Mouse (Mus musculus) myocyte (in vitro differentiated cells): ENCODE data around the gene Zfp750. TPM values are rescaled to one million over a fixed set of nuclear protein-coding genes. Genes with fewer than 3 reads are reported as not detected.

Source experiments
- H3K27me3 ChIP-seq: one replicate; pipeline ENCODE4 v1.6.1; 2011; ENCODE audit not compliant: control insufficient read depth, insufficient read depth, insufficient read length
- H3K36me3 ChIP-seq: one replicate; pipeline ENCODE4 v1.6.1; 2011; ENCODE audit not compliant: control insufficient read depth, insufficient read depth
- H3K4me2 ChIP-seq: one replicate; pipeline ENCODE4 v1.6.1; 2011; ENCODE audit warnings: low read depth, control low read depth
- H3K4me3 ChIP-seq: one replicate; pipeline ENCODE4 v1.5.1; 2011; ENCODE audit warnings: mild to moderate bottlenecking, control low read depth, moderate library complexity
- H3K79me2 ChIP-seq: one replicate; pipeline ENCODE4 v1.6.1; 2011; ENCODE audit not compliant: control insufficient read depth, insufficient read depth
- H3ac ChIP-seq: one replicate; pipeline ENCODE4 v1.6.1; 2011; ENCODE audit not compliant: control insufficient read depth, insufficient read length
- CEBPB ChIP-seq: IDR thresholded peaks from 2 replicates; pipeline ENCODE4 v1.6.1; 2011; ENCODE audit warnings: mild to moderate bottlenecking, moderate library complexity; ENCODE audit not compliant: poor library complexity, insufficient read depth, severe bottlenecking
- E2F4 ChIP-seq: IDR thresholded peaks from one replicate; pipeline ENCODE4 v1.6.1; 2011; ENCODE audit warnings: mild to moderate bottlenecking, control low read depth, moderate library complexity; ENCODE audit not compliant: insufficient read depth
- MAX ChIP-seq: IDR thresholded peaks from one replicate; pipeline ENCODE4 v1.6.1; 2011; ENCODE audit warnings: low read depth, mild to moderate bottlenecking, control low read depth
- MYOD1 ChIP-seq, 3 experiments: IDR thresholded peaks; one replicate each; pipeline ENCODE4 v1.6.1; 2011; ENCODE audit warnings: control low read depth in 2 of 3, low read depth in 2 of 3, mild to moderate bottlenecking in 2 of 3, moderate library complexity in 1 of 3; ENCODE audit not compliant: insufficient read length in 2 of 3, control insufficient read depth in 1 of 3
- MYOG ChIP-seq, 3 experiments: IDR thresholded peaks; one replicate each; pipeline ENCODE4 v1.6.1; 2011; ENCODE audit warnings: control low read depth in 2 of 3, low read depth in 2 of 3, mild to moderate bottlenecking in 2 of 3; ENCODE audit not compliant: insufficient read length in 2 of 3, control insufficient read depth in 1 of 3, insufficient read depth in 1 of 3
- POLR2A ChIP-seq: IDR thresholded peaks from one replicate; pipeline ENCODE4 v1.6.1; 2011; ENCODE audit warnings: low read depth, mild to moderate bottlenecking, control low read depth, moderate library complexity; ENCODE audit not compliant: insufficient read length
- POLR2AphosphoS2 ChIP-seq: IDR thresholded peaks from one replicate; pipeline ENCODE4 v1.6.1; 2011; ENCODE audit warnings: low read depth, control low read depth; ENCODE audit not compliant: insufficient read length
- REST ChIP-seq: IDR thresholded peaks from one replicate; pipeline ENCODE4 v1.6.1; 2011; ENCODE audit warnings: mild to moderate bottlenecking, control low read depth, moderate library complexity; ENCODE audit not compliant: insufficient read depth, insufficient read length
- SRF ChIP-seq: IDR thresholded peaks from one replicate; pipeline ENCODE4 v1.6.1; 2011; ENCODE audit warnings: low read depth; ENCODE audit not compliant: control insufficient read depth, insufficient read length
- TCF12 ChIP-seq: IDR thresholded peaks from one replicate; pipeline ENCODE4 v1.6.1; 2011; ENCODE audit warnings: mild to moderate bottlenecking, control low read depth; ENCODE audit not compliant: poor library complexity, insufficient read depth, severe bottlenecking
- TCF3 ChIP-seq: IDR thresholded peaks from one replicate; pipeline ENCODE4 v1.6.1; 2011; ENCODE audit warnings: low read depth, control low read depth; ENCODE audit not compliant: insufficient read length
- USF1 ChIP-seq: IDR thresholded peaks from one replicate; pipeline ENCODE4 v1.6.1; 2011; ENCODE audit warnings: low read depth, mild to moderate bottlenecking, control low read depth, moderate library complexity
- polyA plus RNA-seq: library from polyadenylated mRNA; unstranded; fragments of >200 nt; fragmentation: generic; extraction: Trizol; gene quantifications from one replicate; pipeline ENCODE4 v1.2.1, GENCODE M21; 2012; ENCODE audit warnings: missing spikeins

Zfp750 gene
- polyA plus RNA-seq, 1 experiment: 0.66 TPM

DNA sequence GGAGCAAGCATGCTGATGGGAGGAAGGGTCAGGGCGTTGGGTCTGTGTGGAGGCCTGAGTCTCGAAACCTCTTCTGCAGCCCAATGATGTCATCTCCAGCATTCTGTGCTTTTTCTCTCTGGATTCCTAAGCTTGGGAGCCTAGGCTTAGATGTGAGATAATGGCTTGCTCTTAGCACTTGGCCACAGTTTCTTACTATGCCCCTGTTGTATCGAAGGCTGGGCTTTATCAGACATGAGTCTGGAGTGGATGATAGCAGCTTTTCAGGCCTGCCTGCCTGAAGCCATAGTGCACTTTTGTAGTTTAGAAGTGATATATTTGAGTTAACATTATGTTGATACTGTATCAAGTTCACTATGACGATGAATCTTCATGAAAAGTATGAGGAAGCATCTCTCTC lies 17.6 kb downstream of the Zfp750 start:
- no peaks in the 10 kb centered on the region for H3K79me2 ChIP-seq
- H3K36me3 ChIP-seq: peaks cover 5% of the 10 kb centered on the region
- peak overlapping the region; percentile 46 for H3K4me2 ChIP-seq
- no peak overlapping the region for H3ac ChIP-seq
- TF ChIP-seq TCF12 (no peak), USF1 (no peak)
- no peak overlapping the region for H3K4me3 ChIP-seq
- H3K27me3 ChIP-seq: no peaks in the 10 kb centered on the region

DNA sequence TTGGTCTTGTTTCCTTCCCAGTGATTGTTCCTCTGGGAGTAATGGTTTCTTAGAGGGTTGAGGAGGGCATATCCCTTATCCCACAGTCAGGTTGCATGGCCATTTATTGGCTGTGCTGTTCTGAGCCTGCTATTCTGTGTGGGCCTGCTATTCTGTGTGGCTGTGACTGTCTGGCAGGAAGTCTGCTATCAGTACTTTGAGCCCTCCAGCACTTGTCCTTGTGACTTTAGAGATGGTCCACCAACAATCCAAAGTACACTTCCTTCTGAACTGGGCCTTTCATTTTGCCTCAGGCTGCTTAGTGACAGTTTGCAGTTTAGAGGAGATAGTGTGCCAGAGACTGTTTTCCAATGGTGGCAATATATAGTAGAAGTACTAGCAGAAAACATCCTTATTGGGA lies 18.5 kb downstream of the Zfp750 start:
- no peak overlapping the region for H3K4me2 ChIP-seq
- H3ac ChIP-seq: no peak overlapping the region
- H3K27me3 ChIP-seq: no peaks in the 10 kb centered on the region
- no peak for TF ChIP-seq MYOD1 (IDR thresholded peaks at IDR 0.05; ENCODE audit: control insufficient read depth in 1 of 3, insufficient read length in 2 of 3, low read depth in 2 of 3)
- TF ChIP-seq MAX: no peak
- H3K36me3 ChIP-seq: peaks cover 1% of the 10 kb centered on the region
- H3K4me3 ChIP-seq: no peak overlapping the region
- no peaks in the 10 kb centered on the region for H3K79me2 ChIP-seq

DNA sequence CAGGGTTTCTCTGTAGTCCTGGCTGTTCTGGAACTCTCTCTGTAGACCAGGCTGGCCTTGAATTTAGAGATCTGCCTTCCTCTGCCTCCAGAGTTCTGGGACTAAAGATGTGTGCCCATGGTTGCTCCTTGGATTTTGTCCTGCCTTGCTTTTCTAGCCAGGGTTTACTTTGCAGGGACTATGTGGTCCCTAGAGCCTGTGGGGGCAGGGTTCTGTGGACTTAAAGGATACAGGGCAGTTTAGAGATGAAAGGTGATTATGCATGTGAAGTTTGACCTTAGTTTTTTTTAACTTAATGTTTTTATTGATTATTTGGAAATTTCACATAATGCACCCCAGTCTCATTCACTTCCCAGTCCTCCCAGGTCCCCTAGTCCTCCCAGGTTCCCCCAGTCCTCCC lies 28.5 kb downstream of the Zfp750 start:
- no peaks in the 10 kb centered on the region for H3K79me2 ChIP-seq
- TF ChIP-seq CEBPB (no peak), POLR2A (no peak), POLR2AphosphoS2 (no peak), MYOD1 (IDR thresholded peaks at IDR 0.05; ENCODE audit: control insufficient read depth in 1 of 3, insufficient read length in 2 of 3, low read depth in 2 of 3) (no peak), SRF (no peak), REST (no peak), TCF12 (no peak), E2F4 (no peak), MYOG (IDR thresholded peaks at IDR 0.05; ENCODE audit: control insufficient read depth in 1 of 3, insufficient read depth in 1 of 3, insufficient read length in 2 of 3, low read depth in 2 of 3) (no peak)
- H3K4me2 ChIP-seq: no peak overlapping the region
- H3K4me3 ChIP-seq: no peak overlapping the region
- H3K36me3 ChIP-seq: no peaks in the 10 kb centered on the region
- no peaks in the 10 kb centered on the region for H3K27me3 ChIP-seq
- H3ac ChIP-seq: no peak overlapping the region

DNA sequence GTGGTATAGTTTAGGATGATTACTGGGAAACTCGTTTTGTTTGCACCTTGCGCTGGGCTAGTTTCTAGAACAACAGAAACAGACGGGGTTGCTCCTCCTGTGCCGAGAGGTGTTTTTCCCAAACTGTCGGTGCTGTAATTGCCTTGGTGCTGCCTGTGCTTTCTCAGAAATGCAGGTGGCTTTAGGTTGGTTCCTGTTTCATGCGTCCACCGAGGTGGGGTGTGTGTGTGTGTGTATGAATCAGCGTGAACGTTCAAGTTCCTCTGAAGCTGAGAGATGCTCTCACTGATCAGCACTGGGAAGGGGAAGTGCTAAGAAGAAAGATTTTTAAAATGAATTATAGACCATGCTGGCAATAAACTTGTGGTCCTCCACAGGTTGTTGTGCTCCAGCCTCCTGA lies 33.3 kb downstream of the Zfp750 start:
- H3K36me3 ChIP-seq: peaks cover 13% of the 10 kb centered on the region
- H3K79me2 ChIP-seq: no peaks in the 10 kb centered on the region
- H3ac ChIP-seq: no peak overlapping the region
- TF ChIP-seq MYOD1 (IDR thresholded peaks at IDR 0.05; ENCODE audit: control insufficient read depth in 1 of 3, insufficient read length in 2 of 3, low read depth in 2 of 3) (no peak), USF1 (no peak), POLR2A (no peak), MYOG (IDR thresholded peaks at IDR 0.05; ENCODE audit: control insufficient read depth in 1 of 3, insufficient read depth in 1 of 3, insufficient read length in 2 of 3, low read depth in 2 of 3) (no peak), REST (no peak), TCF3 (no peak), POLR2AphosphoS2 (no peak), SRF (no peak), E2F4 (no peak), TCF12 (no peak), MAX (no peak), CEBPB (no peak)
- H3K27me3 ChIP-seq: no peaks in the 10 kb centered on the region
- H3K4me3 ChIP-seq: no peak overlapping the region
- no peak overlapping the region for H3K4me2 ChIP-seq

DNA sequence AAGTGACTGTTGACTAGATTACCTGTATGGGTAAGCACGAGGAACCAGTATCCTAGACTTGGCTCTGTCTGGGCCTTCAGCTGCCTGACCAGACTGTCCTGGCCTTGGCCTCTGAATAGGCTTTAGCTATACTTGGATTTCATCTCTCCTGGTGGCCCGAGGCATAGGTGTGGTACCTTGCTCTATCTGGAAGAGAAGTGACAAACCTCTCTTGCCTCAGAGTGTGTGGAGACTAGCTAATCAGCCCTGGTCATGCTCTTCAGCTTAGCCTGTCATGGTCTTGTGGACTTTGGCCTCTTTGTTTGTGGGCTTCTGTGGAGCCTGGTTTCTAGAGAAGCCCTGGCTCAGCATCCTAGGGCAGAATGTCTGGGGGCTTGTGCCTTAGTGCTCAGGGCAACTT lies 38.0 kb downstream of the Zfp750 start:
- H3K79me2 ChIP-seq: no peaks in the 10 kb centered on the region
- H3K27me3 ChIP-seq: no peaks in the 10 kb centered on the region
- H3K36me3 ChIP-seq: peaks cover 23% of the 10 kb centered on the region
- no peak overlapping the region for H3ac ChIP-seq
- no peak for TF ChIP-seq MYOG (IDR thresholded peaks at IDR 0.05; ENCODE audit: control insufficient read depth in 1 of 3, insufficient read depth in 1 of 3, insufficient read length in 2 of 3, low read depth in 2 of 3)
- no peak for TF ChIP-seq TCF3
- no peak for TF ChIP-seq CEBPB
- TF ChIP-seq USF1: no peak
- TF ChIP-seq POLR2AphosphoS2: no peak
- no peak for TF ChIP-seq REST
- TF ChIP-seq TCF12: no peak
- no peak for TF ChIP-seq SRF
- no peak for TF ChIP-seq E2F4
- no peak for TF ChIP-seq MAX
- TF ChIP-seq MYOD1 (IDR thresholded peaks at IDR 0.05; ENCODE audit: control insufficient read depth in 1 of 3, insufficient read length in 2 of 3, low read depth in 2 of 3): no peak
- TF ChIP-seq POLR2A: no peak
- no peak overlapping the region for H3K4me2 ChIP-seq
- no peak overlapping the region for H3K4me3 ChIP-seq
